Mouse (Mus musculus) brain, embryonic 14.5 days (tissue): ENCODE measurements at regions not wholly inside any gene's neighbourhood (a gene's known extent, or its start where the extent isn't known, plus 50 kb on each side); places are given as distances from the start of the nearest gene placed in this dataset.

Experiments used
- CTCF ChIP-seq: fragments of 200-500 bp; IDR thresholded peaks from 2 replicates; pipeline ENCODE4 v1.5.1; 2012; ENCODE audit warnings: inconsistent platforms, mild to moderate bottlenecking, moderate library complexity, borderline replicate concordance; ENCODE audit not compliant: insufficient read depth, insufficient read length; ENCODE audit errors: extremely low read depth
- POLR2A ChIP-seq: fragments of 200-500 bp; IDR thresholded peaks from 2 replicates; pipeline ENCODE4 v1.6.1; 2012; ENCODE audit warnings: mild to moderate bottlenecking, inconsistent platforms, borderline replicate concordance; ENCODE audit not compliant: poor library complexity, insufficient read depth, insufficient read length, severe bottlenecking; ENCODE audit errors: extremely low read depth

GRCm38 (mm10) chr1:79374811-79375210, 65.1 kb downstream of the Scg2 start:
- TF ChIP-seq POLR2A (no peak), CTCF (no peak)
